Mouse (Mus musculus): ENCODE results near the gene Mrfap1. TPM values are rescaled to one million over a fixed set of nuclear protein-coding genes. Genes with fewer than 3 reads are reported as not detected.

Gene Mrfap1
- polyA plus RNA-seq, 1 experiment from 2014 or later: 280 TPM

GRCm38 (mm10) chr5:36772586-36772985 lies 24.0 kb downstream of the Mrfap1 start:
- Histone ChIP-seq H3K9me3 (ENCODE audit: control insufficient read depth, low read length) (no peaks in the 10 kb centered on the region), H3K27ac (ENCODE audit: low read length) (no peak overlapping the region), H3K4me2 (ENCODE audit: low read depth, low read length) (no peak overlapping the region), H3K4me3 (ENCODE audit: low read length) (no peak overlapping the region), H3K4me1 (ENCODE audit: control insufficient read depth, insufficient read depth, low read length) (no peaks in the 10 kb centered on the region), H3K36me3 (ENCODE audit: control insufficient read depth, insufficient read depth, low read length) (no peaks in the 10 kb centered on the region), H3K27me3 (replicated peaks; ENCODE audit: control insufficient read depth, insufficient read depth, low read length) (no peaks in the 10 kb centered on the region), H3K9ac (ENCODE audit: low read depth, low read length) (no peak overlapping the region)
- no peak for ATAC-seq
- 78% methylated on average over 5 of the region's 5 CpGs for WGBS

GRCm38 (mm10) chr5:36769603-36770002 lies 27.0 kb downstream of the Mrfap1 start:
- no peaks in the 10 kb centered on the region for H3K9me3 ChIP-seq (ENCODE audit: control insufficient read depth, low read length)
- H3K27ac ChIP-seq (ENCODE audit: low read length): no peak overlapping the region
- H3K9ac ChIP-seq (ENCODE audit: low read depth, low read length): no peak overlapping the region
- H3K27me3 ChIP-seq (replicated peaks; ENCODE audit: control insufficient read depth, insufficient read depth, low read length): no peaks in the 10 kb centered on the region
- no peak for ATAC-seq
- no peaks in the 10 kb centered on the region for H3K36me3 ChIP-seq (ENCODE audit: control insufficient read depth, insufficient read depth, low read length)
- WGBS: 61% methylated on average over 3 of the region's 3 CpGs
- no peaks in the 10 kb centered on the region for H3K4me1 ChIP-seq (ENCODE audit: control insufficient read depth, insufficient read depth, low read length)
- no peak overlapping the region for H3K4me3 ChIP-seq (ENCODE audit: low read length)
- H3K4me2 ChIP-seq (ENCODE audit: low read depth, low read length): no peak overlapping the region

- no peak overlapping the region for H3K4me2 ChIP-seq (ENCODE audit: low read depth, low read length)
- WGBS: 38% methylated on average over 10 of the region's 10 CpGs
- no peaks in the 10 kb centered on the region for H3K27me3 ChIP-seq (replicated peaks; ENCODE audit: control insufficient read depth, insufficient read depth, low read length)
- no peaks in the 10 kb centered on the region for H3K9me3 ChIP-seq (ENCODE audit: control insufficient read depth, low read length)
- H3K27ac ChIP-seq (ENCODE audit: low read length): no peak overlapping the region
- no peaks in the 10 kb centered on the region for H3K4me1 ChIP-seq (ENCODE audit: control insufficient read depth, insufficient read depth, low read length)
- ATAC-seq: no peak
- H3K36me3 ChIP-seq (ENCODE audit: control insufficient read depth, insufficient read depth, low read length): no peaks in the 10 kb centered on the region
- no peak overlapping the region for H3K9ac ChIP-seq (ENCODE audit: low read depth, low read length)
- no peak overlapping the region for H3K4me3 ChIP-seq (ENCODE audit: low read length)
Observed at GRCm38 (mm10) chr5:36766958-36767703, 29.4 kb downstream of the Mrfap1 start.

GRCm38 (mm10) chr5:36759848-36760247 lies 36.7 kb downstream of the Mrfap1 start:
- no peak overlapping the region for H3K9ac ChIP-seq (ENCODE audit: low read depth, low read length)
- no peaks in the 10 kb centered on the region for H3K9me3 ChIP-seq (ENCODE audit: control insufficient read depth, low read length)
- WGBS: 34% methylated on average over 4 of the region's 4 CpGs
- no peaks in the 10 kb centered on the region for H3K36me3 ChIP-seq (ENCODE audit: control insufficient read depth, insufficient read depth, low read length)
- no peaks in the 10 kb centered on the region for H3K4me1 ChIP-seq (ENCODE audit: control insufficient read depth, insufficient read depth, low read length)
- no peak overlapping the region for H3K4me3 ChIP-seq (ENCODE audit: low read length)
- no peak overlapping the region for H3K4me2 ChIP-seq (ENCODE audit: low read depth, low read length)
- H3K27me3 ChIP-seq (replicated peaks; ENCODE audit: control insufficient read depth, insufficient read depth, low read length): no peaks in the 10 kb centered on the region
- no peak overlapping the region for H3K27ac ChIP-seq (ENCODE audit: low read length)
- no peak for ATAC-seq

- Histone ChIP-seq H3K27me3 (replicated peaks; ENCODE audit: control insufficient read depth, insufficient read depth, low read length) (no peaks in the 10 kb centered on the region), H3K4me1 (ENCODE audit: control insufficient read depth, insufficient read depth, low read length) (no peaks in the 10 kb centered on the region), H3K9ac (ENCODE audit: low read depth, low read length) (no peak overlapping the region), H3K4me2 (ENCODE audit: low read depth, low read length) (no peak overlapping the region), H3K9me3 (ENCODE audit: control insufficient read depth, low read length) (no peaks in the 10 kb centered on the region), H3K36me3 (ENCODE audit: control insufficient read depth, insufficient read depth, low read length) (no peaks in the 10 kb centered on the region), H3K27ac (ENCODE audit: low read length) (no peak overlapping the region), H3K4me3 (ENCODE audit: low read length) (no peak overlapping the region)
- 64% methylated on average over 5 of the region's 5 CpGs for WGBS
- no peak for ATAC-seq
Observed at GRCm38 (mm10) chr5:36757033-36757432, 39.5 kb downstream of the Mrfap1 start.

GRCm38 (mm10) chr5:36750119-36751078 lies 46.2 kb downstream of the Mrfap1 start:
- Histone ChIP-seq H3K27ac (ENCODE audit: low read length) (no peak overlapping the region), H3K4me3 (ENCODE audit: low read length) (no peak overlapping the region), H3K27me3 (replicated peaks; ENCODE audit: control insufficient read depth, insufficient read depth, low read length) (no peaks in the 10 kb centered on the region), H3K4me1 (ENCODE audit: control insufficient read depth, insufficient read depth, low read length) (peaks cover 8% of the 10 kb centered on the region), H3K4me2 (ENCODE audit: low read depth, low read length) (no peak overlapping the region), H3K36me3 (ENCODE audit: control insufficient read depth, insufficient read depth, low read length) (no peaks in the 10 kb centered on the region), H3K9me3 (ENCODE audit: control insufficient read depth, low read length) (no peaks in the 10 kb centered on the region), H3K9ac (ENCODE audit: low read depth, low read length) (no peak overlapping the region)
- WGBS: 77% methylated on average over 9 of the region's 9 CpGs
- ATAC-seq: no peak

- Histone ChIP-seq H3K27ac (ENCODE audit: low read length) (no peak within 1 kb of the TSS), H3K4me3 (ENCODE audit: low read length) (peak within 1 kb of the TSS; percentile 95), H3K27me3 (replicated peaks; ENCODE audit: control insufficient read depth, insufficient read depth, low read length) (no peaks in the 10 kb centered on the region), H3K9me3 (ENCODE audit: control insufficient read depth, low read length) (no peaks in the 10 kb centered on the region), H3K4me1 (ENCODE audit: control insufficient read depth, insufficient read depth, low read length) (peaks cover 8% of the 10 kb centered on the region), H3K36me3 (ENCODE audit: control insufficient read depth, insufficient read depth, low read length) (no peaks in the 10 kb centered on the region), H3K4me2 (ENCODE audit: low read depth, low read length) (peak within 1 kb of the TSS; percentile 88), H3K9ac (ENCODE audit: low read depth, low read length) (peak within 1 kb of the TSS; percentile 87)
- peak; percentile 93 for ATAC-seq
- WGBS: 4% methylated on average over 31 of the region's 31 CpGs
Observed at GRCm38 (mm10) chr5:36748536-36749061, 48.0 kb downstream of the Mrfap1 start, which contains the start of gene Bloc1s4. Gene Bloc1s4, minus strand, starts transcription at chr5:36748650.

- H3K4me1 ChIP-seq (ENCODE audit: control insufficient read depth, insufficient read depth, low read length): peaks cover 8% of the 10 kb centered on the region
- 1% methylated on average over 76 of the region's 76 CpGs for WGBS
- H3K9ac ChIP-seq (ENCODE audit: low read depth, low read length): peak overlapping the region; percentile 87
- peak overlapping the region; percentile 88 for H3K4me2 ChIP-seq (ENCODE audit: low read depth, low read length)
- no peaks in the 10 kb centered on the region for H3K9me3 ChIP-seq (ENCODE audit: control insufficient read depth, low read length)
- H3K27me3 ChIP-seq (replicated peaks; ENCODE audit: control insufficient read depth, insufficient read depth, low read length): no peaks in the 10 kb centered on the region
- no peak overlapping the region for H3K27ac ChIP-seq (ENCODE audit: low read length)
- no peaks in the 10 kb centered on the region for H3K36me3 ChIP-seq (ENCODE audit: control insufficient read depth, insufficient read depth, low read length)
- peak; percentile 77 for ATAC-seq
- H3K4me3 ChIP-seq (ENCODE audit: low read length): peak overlapping the region; percentile 95
Observed at GRCm38 (mm10) chr5:36747794-36748535, 48.6 kb downstream of the Mrfap1 start.

Measured in intestine, embryonic 16.5 days (tissue).